Mouse (Mus musculus): ENCODE measurements around the gene Tmem266. TPM values are rescaled to one million over a fixed set of nuclear protein-coding genes. Genes with fewer than 3 reads are reported as not detected.

The Tmem266 gene
- polyA plus RNA-seq (2015; fragmentation: Nextera tagmentation; extraction: Ambion mirVana): 0.20 and 0.30 TPM in 2 replicates

DNA sequence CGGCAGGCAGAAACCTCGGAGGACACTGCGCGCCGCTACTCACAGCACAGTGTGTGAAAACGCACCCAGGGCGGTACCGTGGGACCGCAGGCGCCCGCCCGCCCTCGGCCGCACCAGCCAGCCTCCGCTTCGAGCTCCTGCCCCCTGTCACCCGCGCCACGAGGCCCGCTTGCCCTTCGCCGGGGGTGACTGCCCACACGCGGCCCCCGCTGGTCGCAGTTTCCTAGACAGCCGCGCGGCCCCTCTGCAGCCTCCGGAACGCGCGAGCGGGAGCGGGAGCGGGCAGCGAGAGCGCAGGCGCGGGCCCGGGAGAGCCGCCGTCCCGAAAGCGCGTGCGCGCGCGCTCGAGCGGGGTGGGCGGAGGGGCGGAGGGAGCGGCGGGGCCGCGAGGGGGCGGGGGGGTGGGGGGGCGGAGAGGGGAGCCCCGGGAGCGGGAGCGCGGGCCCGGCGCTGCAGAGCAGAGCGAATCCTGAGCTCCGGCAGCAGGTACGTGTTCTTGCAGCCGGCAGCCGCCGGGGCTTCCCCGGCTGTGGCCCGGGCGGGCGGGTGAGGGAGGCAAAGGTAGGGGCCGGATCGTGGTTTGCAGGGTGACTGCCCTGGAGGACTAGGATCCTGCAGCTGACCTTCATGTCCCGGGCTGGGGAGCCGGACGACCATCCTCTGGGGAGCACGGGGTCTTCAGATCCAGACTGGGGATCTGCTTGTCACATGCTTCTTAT lies at the start of gene Tmem266, which contains the start of gene Nrg4:
Gene Tmem266, plus strand, starts transcription at position 399 of the 719 bp plus-strand sequence.
Gene Nrg4, minus strand, starts transcription at position 330 of the 719 bp plus-strand sequence.
- Histone ChIP-seq H3K4me1 (replicated peaks; ENCODE audit: control insufficient read depth, insufficient read depth, low read length) (peaks cover 5% of the 10 kb centered on the region), H3K36me3 (ENCODE audit: control insufficient read depth, insufficient read depth, low read length) (no peaks in the 10 kb centered on the region), H3K27me3 (ENCODE audit: control insufficient read depth, insufficient read depth, low read depth, low read length) (peaks cover 31% of the 10 kb centered on the region), H3K4me3 (ENCODE audit: low read length) (peak within 1 kb of the TSS; percentile 77), H3K9ac (ENCODE audit: low read length) (peak within 1 kb of the TSS; percentile 79), H3K4me2 (ENCODE audit: low read depth, low read length) (peak within 1 kb of the TSS; percentile 96), H3K27ac (ENCODE audit: low read length) (no peak within 1 kb of the TSS), H3K9me3 (ENCODE audit: control insufficient read depth, low read length) (no peaks in the 10 kb centered on the region)
- WGBS: under 1% methylated on average over 39 of the region's 82 CpGs
- peak; percentile 91 for ATAC-seq (ENCODE audit: low read depth)

DNA sequence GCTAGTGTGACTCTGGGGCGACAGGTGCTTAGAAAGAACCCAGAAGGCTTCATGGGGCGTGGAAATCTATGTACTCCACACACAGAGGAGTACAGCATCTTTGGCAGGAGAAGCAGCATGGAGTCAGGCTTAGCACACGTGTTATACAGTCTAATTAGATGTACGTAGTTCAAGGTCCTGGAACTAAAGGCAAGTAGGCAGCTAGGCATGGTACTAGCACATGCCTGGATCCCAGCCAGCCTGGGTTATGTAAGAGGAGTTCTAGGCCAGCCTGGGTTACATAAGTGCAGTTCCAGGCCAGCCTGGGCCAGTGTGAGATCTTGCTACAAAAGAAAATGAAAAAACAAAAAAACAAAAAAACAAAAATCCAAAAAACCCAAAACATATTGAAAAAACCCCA lies 49.2 kb upstream of the Tmem266 start:
- Histone ChIP-seq H3K4me2 (ENCODE audit: low read depth, low read length) (no peak overlapping the region), H3K4me3 (ENCODE audit: low read length) (no peak overlapping the region), H3K9ac (ENCODE audit: low read length) (no peak overlapping the region), H3K9me3 (ENCODE audit: control insufficient read depth, low read length) (no peaks in the 10 kb centered on the region), H3K36me3 (ENCODE audit: control insufficient read depth, insufficient read depth, low read length) (no peaks in the 10 kb centered on the region), H3K27ac (ENCODE audit: low read length) (no peak overlapping the region), H3K4me1 (replicated peaks; ENCODE audit: control insufficient read depth, insufficient read depth, low read length) (no peaks in the 10 kb centered on the region), H3K27me3 (ENCODE audit: control insufficient read depth, insufficient read depth, low read depth, low read length) (no peaks in the 10 kb centered on the region)
- no peak for ATAC-seq (ENCODE audit: low read depth)
- 63% methylated on average over 4 of the region's 4 CpGs for WGBS

DNA sequence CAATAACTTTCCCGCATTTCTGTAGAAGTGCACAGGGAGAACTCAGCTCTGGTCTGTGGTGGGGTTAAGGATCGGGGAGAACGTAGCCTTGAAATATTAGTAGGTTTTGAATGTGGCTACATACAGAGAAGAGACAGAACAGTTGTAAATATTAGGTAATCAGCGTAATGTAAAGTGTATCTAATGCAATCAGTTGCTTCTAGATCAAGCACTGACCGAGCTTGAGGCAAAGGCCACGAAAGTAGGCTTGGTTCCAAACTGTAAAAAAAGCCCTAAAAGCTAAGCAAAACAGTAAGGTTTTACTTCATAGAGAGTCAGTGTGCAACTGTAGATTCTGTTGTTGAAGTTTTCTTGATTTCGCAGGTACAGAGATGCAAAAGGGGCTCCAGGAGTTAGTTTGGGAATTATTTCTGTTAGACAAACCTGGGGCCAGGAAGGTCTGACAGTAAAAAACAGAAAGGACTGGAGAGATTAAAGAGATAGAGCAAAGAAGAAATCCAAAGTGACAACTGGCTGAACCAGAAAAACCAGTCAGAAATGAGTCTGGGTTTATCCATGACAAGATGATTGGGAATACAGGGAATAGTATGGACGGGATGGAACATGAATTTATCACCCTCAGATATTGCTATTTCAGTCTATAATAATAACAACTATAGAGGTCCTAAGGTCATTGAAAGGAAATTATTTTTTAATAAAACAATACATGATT lies 47.4 kb upstream of the Tmem266 start:
- H3K9me3 ChIP-seq (ENCODE audit: control insufficient read depth, low read length): no peaks in the 10 kb centered on the region
- no peaks in the 10 kb centered on the region for H3K27me3 ChIP-seq (ENCODE audit: control insufficient read depth, insufficient read depth, low read depth, low read length)
- H3K27ac ChIP-seq (ENCODE audit: low read length): no peak overlapping the region
- H3K4me3 ChIP-seq (ENCODE audit: low read length): no peak overlapping the region
- H3K36me3 ChIP-seq (ENCODE audit: control insufficient read depth, insufficient read depth, low read length): no peaks in the 10 kb centered on the region
- no peak for ATAC-seq (ENCODE audit: low read depth)
- H3K4me1 ChIP-seq (replicated peaks; ENCODE audit: control insufficient read depth, insufficient read depth, low read length): no peaks in the 10 kb centered on the region
- no peak overlapping the region for H3K4me2 ChIP-seq (ENCODE audit: low read depth, low read length)
- no peak overlapping the region for H3K9ac ChIP-seq (ENCODE audit: low read length)
- WGBS: 72% methylated on average over 8 of the region's 8 CpGs

DNA sequence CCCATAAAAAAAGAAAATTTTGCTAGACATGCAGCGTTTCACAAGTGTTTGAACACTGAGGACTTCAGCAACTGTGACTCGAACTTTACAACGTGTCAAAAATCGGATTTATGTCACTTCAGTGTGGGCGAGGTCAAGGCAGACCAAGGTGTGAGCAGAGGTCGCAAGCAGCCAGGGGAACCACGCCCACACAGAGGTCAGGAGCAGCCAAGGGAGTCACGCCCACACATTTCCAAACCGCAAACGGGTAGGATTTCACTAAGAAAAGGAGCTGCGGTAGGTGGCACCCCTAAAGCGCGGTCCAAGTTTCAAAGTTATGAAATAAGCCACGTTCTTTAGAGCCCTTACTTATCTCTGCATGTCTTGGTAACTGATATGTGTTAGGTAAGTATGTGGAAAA lies 43.2 kb upstream of the Tmem266 start:
- no peaks in the 10 kb centered on the region for H3K4me1 ChIP-seq (replicated peaks; ENCODE audit: control insufficient read depth, insufficient read depth, low read length)
- WGBS: 2% methylated on average over 14 of the region's 14 CpGs
- no peaks in the 10 kb centered on the region for H3K9me3 ChIP-seq (ENCODE audit: control insufficient read depth, low read length)
- H3K27me3 ChIP-seq (ENCODE audit: control insufficient read depth, insufficient read depth, low read depth, low read length): no peaks in the 10 kb centered on the region
- H3K27ac ChIP-seq (ENCODE audit: low read length): no peak overlapping the region
- no peak for ATAC-seq (ENCODE audit: low read depth)
- no peaks in the 10 kb centered on the region for H3K36me3 ChIP-seq (ENCODE audit: control insufficient read depth, insufficient read depth, low read length)
- H3K9ac ChIP-seq (ENCODE audit: low read length): no peak overlapping the region
- H3K4me3 ChIP-seq (ENCODE audit: low read length): 0 out of 2 replicates have a peak overlapping the region, but pooled peaks have one; percentile 2
- peak overlapping the region; percentile 36 for H3K4me2 ChIP-seq (ENCODE audit: low read depth, low read length)

DNA sequence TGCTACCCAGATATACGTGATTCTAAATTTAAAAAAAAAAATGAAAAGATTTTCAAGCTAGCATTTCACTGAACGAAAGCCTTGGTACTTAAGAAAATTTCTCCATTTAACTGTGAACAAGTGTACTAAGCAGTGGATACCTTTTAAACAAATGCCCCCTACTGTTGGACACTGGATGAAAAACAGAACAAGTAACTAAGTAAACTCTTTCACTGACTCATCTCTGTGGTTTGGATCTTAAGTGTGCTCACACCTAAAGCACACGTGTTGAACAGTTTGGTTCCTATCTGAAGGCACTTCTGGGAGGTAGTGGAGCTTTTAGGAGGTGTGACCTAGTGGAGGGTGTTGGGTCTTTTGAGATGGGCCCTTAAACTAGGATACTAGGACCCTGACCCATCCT lies 41.5 kb upstream of the Tmem266 start:
- no peaks in the 10 kb centered on the region for H3K27me3 ChIP-seq (ENCODE audit: control insufficient read depth, insufficient read depth, low read depth, low read length)
- no peaks in the 10 kb centered on the region for H3K36me3 ChIP-seq (ENCODE audit: control insufficient read depth, insufficient read depth, low read length)
- H3K9me3 ChIP-seq (ENCODE audit: control insufficient read depth, low read length): no peaks in the 10 kb centered on the region
- H3K27ac ChIP-seq (ENCODE audit: low read length): no peak overlapping the region
- ATAC-seq (ENCODE audit: low read depth): no peak
- H3K9ac ChIP-seq (ENCODE audit: low read length): no peak overlapping the region
- H3K4me1 ChIP-seq (replicated peaks; ENCODE audit: control insufficient read depth, insufficient read depth, low read length): no peaks in the 10 kb centered on the region
- H3K4me2 ChIP-seq (ENCODE audit: low read depth, low read length): no peak overlapping the region
- WGBS: 62% methylated on average over 3 of the region's 3 CpGs
- H3K4me3 ChIP-seq (ENCODE audit: low read length): no peak overlapping the region

DNA sequence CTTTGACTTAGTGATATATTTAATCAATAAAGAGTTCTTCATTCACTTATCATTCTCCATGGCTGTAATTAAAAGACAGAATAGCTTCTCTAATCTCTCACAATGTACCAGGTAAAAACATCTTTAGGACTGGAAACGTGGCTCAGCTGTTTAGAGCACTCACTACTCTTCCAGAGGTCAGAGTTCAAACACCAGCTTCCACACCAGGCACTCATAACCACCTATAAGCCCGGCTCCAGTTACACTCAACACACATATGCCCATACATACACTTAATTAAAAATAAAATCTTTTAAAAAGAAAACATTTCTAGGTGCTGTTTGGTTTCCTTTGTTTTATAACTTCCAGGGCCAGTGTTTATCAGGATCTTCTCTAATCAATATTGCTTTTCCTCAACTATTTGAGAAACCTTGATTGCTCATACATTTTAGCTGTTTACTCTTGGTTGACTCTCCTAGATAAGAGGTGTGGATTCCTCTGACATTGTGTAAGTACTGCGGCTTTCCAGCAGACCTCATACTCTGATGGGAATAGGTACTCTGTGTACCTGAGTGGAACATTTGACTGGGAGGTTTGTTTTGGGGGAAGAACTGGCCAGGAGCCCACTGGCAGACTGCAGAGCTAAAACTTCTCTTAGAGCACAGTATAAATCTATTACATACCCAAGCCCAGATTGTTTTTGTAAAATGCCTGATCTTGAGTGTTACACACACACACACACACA lies 37.1 kb upstream of the Tmem266 start:
- H3K4me2 ChIP-seq (ENCODE audit: low read depth, low read length): no peak overlapping the region
- no peak overlapping the region for H3K9ac ChIP-seq (ENCODE audit: low read length)
- H3K27ac ChIP-seq (ENCODE audit: low read length): no peak overlapping the region
- no peaks in the 10 kb centered on the region for H3K27me3 ChIP-seq (ENCODE audit: control insufficient read depth, insufficient read depth, low read depth, low read length)
- H3K4me3 ChIP-seq (ENCODE audit: low read length): no peak overlapping the region
- no peak for ATAC-seq (ENCODE audit: low read depth)
- H3K4me1 ChIP-seq (replicated peaks; ENCODE audit: control insufficient read depth, insufficient read depth, low read length): no peaks in the 10 kb centered on the region
- 29% methylated on average over 3 of the region's 3 CpGs for whole genome bisulfite sequencing
- no peaks in the 10 kb centered on the region for H3K9me3 ChIP-seq (ENCODE audit: control insufficient read depth, low read length)
- H3K36me3 ChIP-seq (ENCODE audit: control insufficient read depth, insufficient read depth, low read length): no peaks in the 10 kb centered on the region

DNA sequence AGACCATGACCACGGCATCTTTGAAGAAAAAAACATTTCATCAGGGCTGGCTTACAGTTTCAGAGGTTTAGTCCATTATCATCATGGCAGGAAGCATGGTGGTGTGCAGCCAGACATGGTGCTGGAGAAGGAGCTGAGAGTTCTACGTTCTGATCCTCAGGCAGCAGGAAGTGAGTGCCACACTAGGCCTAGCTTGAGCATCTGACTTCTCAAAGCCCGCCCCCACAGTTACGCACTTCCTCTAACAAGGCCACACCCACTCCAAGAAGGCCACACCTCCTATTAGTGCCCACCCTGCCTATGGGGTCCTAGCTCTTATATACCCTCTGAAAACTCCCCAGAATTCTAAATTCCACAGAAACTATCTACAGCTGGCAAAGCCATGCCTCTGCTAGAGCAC lies 34.7 kb upstream of the Tmem266 start:
- ATAC-seq (ENCODE audit: low read depth): no peak
- Histone ChIP-seq H3K36me3 (ENCODE audit: control insufficient read depth, insufficient read depth, low read length) (no peaks in the 10 kb centered on the region), H3K27me3 (ENCODE audit: control insufficient read depth, insufficient read depth, low read depth, low read length) (no peaks in the 10 kb centered on the region), H3K9me3 (ENCODE audit: control insufficient read depth, low read length) (no peaks in the 10 kb centered on the region), H3K4me2 (ENCODE audit: low read depth, low read length) (no peak overlapping the region), H3K27ac (ENCODE audit: low read length) (no peak overlapping the region), H3K4me1 (replicated peaks; ENCODE audit: control insufficient read depth, insufficient read depth, low read length) (no peaks in the 10 kb centered on the region), H3K9ac (ENCODE audit: low read length) (no peak overlapping the region), H3K4me3 (ENCODE audit: low read length) (no peak overlapping the region)
- WGBS: 88% methylated on average over 4 of the region's 4 CpGs

DNA sequence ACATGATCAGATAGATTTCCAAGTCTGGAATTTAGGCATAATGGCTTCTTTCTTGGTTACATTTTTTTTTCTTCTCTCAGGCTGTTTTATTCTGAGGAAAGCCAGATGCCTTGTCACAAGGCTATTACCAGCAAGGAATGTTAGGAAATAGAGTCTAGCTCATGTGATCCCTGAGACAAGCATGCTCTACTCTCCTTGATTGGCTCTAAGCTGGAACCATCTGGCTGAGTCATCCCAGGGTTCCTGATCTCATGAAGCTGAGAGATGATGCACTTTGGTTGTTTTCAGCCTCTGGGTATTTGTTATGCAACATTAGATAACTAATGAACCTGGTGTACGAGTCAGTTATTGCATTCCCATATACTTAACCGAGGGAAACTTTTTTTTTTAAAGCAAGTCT lies 30.5 kb upstream of the Tmem266 start:
- WGBS: 64% methylated on average over 2 of the region's 2 CpGs
- no peak for ATAC-seq (ENCODE audit: low read depth)
- H3K4me1 ChIP-seq (replicated peaks; ENCODE audit: control insufficient read depth, insufficient read depth, low read length): no peaks in the 10 kb centered on the region
- no peak overlapping the region for H3K27ac ChIP-seq (ENCODE audit: low read length)
- H3K4me3 ChIP-seq (ENCODE audit: low read length): no peak overlapping the region
- no peaks in the 10 kb centered on the region for H3K9me3 ChIP-seq (ENCODE audit: control insufficient read depth, low read length)
- H3K36me3 ChIP-seq (ENCODE audit: control insufficient read depth, insufficient read depth, low read length): no peaks in the 10 kb centered on the region
- H3K4me2 ChIP-seq (ENCODE audit: low read depth, low read length): no peak overlapping the region
- H3K9ac ChIP-seq (ENCODE audit: low read length): no peak overlapping the region
- H3K27me3 ChIP-seq (ENCODE audit: control insufficient read depth, insufficient read depth, low read depth, low read length): no peaks in the 10 kb centered on the region

DNA sequence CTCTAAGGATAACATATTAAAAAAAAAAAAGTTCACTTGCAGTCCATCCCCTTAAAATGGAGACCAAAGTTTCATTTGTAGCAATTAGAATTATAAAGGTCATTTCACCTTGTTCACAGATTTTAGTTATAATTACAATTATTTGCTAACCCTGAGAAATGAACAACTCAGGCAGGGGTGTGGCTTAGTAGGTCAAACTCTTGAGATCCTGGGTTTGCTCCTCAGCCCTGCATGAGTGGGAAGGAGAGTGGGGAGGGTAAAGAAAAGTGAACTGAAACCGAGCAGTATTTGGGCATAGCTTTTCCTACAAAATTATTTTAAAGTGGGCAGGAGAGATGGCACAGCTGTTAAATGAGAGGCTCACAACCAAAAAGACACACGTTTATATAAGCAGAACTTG lies 19.6 kb upstream of the Tmem266 start:
- ATAC-seq (ENCODE audit: low read depth): no peak
- 21% methylated on average over 2 of the region's 2 CpGs for WGBS
- no peaks in the 10 kb centered on the region for H3K27me3 ChIP-seq (ENCODE audit: control insufficient read depth, insufficient read depth, low read depth, low read length)
- H3K9me3 ChIP-seq (ENCODE audit: control insufficient read depth, low read length): no peaks in the 10 kb centered on the region
- no peak overlapping the region for H3K9ac ChIP-seq (ENCODE audit: low read length)
- no peak overlapping the region for H3K4me2 ChIP-seq (ENCODE audit: low read depth, low read length)
- no peaks in the 10 kb centered on the region for H3K4me1 ChIP-seq (replicated peaks; ENCODE audit: control insufficient read depth, insufficient read depth, low read length)
- H3K4me3 ChIP-seq (ENCODE audit: low read length): no peak overlapping the region
- no peak overlapping the region for H3K27ac ChIP-seq (ENCODE audit: low read length)
- no peaks in the 10 kb centered on the region for H3K36me3 ChIP-seq (ENCODE audit: control insufficient read depth, insufficient read depth, low read length)

Data from lung, embryonic 16.5 days (tissue).